Mouse (Mus musculus) cortical plate, adult 2 months (tissue): ENCODE measurements around the gene Cdca5.

Experiments used
- CTCF ChIP-seq: fragments of 200-500 bp; IDR thresholded peaks from 2 replicates; pipeline ENCODE4 v1.5.1; 2011; ENCODE audit warnings: mild to moderate bottlenecking, control low read depth, low read length; ENCODE audit not compliant: insufficient read depth; ENCODE audit errors: extremely low read depth
- POLR2A ChIP-seq: fragments of 200-500 bp; IDR thresholded peaks from 2 replicates; pipeline ENCODE4 v1.6.1; 2011; ENCODE audit warnings: mild to moderate bottlenecking, low read length, control low read depth; ENCODE audit not compliant: insufficient read depth; ENCODE audit errors: extremely low read depth

DNA sequence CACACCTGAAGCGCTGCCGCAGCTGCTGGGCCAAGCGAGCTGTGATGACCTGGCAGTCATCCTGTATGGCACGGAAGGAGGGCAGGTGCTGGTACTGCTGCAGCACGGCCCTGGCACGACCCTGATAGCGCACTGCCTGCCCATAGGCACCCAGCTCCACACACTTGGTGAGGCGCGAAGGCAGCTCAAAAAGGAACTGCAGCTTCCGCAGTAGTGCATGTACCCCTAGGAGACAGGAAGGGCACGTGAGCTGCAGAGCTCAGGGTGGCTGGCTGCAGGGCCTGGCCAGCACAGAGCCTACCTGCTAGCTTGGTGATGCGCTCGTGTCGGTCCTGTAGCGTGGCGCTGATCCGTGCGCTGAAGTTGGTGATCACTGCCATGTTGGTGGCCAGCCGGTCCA is 13.5 kb upstream of the Cdca5 start:
- TF ChIP-seq POLR2A (no peak), CTCF (no peak)
